Mouse (Mus musculus): ENCODE data around the gene Suco. TPM values are rescaled to one million over a fixed set of nuclear protein-coding genes. Genes with fewer than 3 reads are reported as not detected.

The Suco gene
- 15.1 and 19.5 TPM in 2 replicates for polyA plus RNA-seq (2015; fragmentation: Nextera tagmentation; extraction: Ambion mirVana)

- H3K9me3 ChIP-seq = no peaks in the 10 kb centered on the region
- H3K36me3 ChIP-seq = no peaks in the 10 kb centered on the region
- H3K4me2 ChIP-seq = peak within 1 kb of the TSS; percentile 95
- peak; percentile 99 for ATAC-seq (ENCODE audit: low FRiP score, low read depth)
- H3K27ac ChIP-seq (replicated peaks) = peak within 1 kb of the TSS; percentile 93
- no peaks in the 10 kb centered on the region for H3K27me3 ChIP-seq
- under 1% methylated on average over 69 of the region's 74 CpGs for WGBS
- peak within 1 kb of the TSS; percentile 68 for H3K9ac ChIP-seq
- peak within 1 kb of the TSS; percentile 72 for H3K4me3 ChIP-seq
- peaks cover 29% of the 10 kb centered on the region for H3K4me1 ChIP-seq (replicated peaks)
Observed at GRCm38 (mm10) chr1:161876553-161877447, at the start of gene Suco. TSS of gene Suco (minus strand) at chr1:161876682.

- ATAC-seq (ENCODE audit: low FRiP score, low read depth) = no peak
- H3K27me3 ChIP-seq = no peaks in the 10 kb centered on the region
- 87% methylated on average over 13 of the region's 13 CpGs for WGBS
- no peaks in the 10 kb centered on the region for H3K36me3 ChIP-seq
- no peak overlapping the region for H3K9ac ChIP-seq
- H3K4me2 ChIP-seq = no peak overlapping the region
- no peak overlapping the region for H3K27ac ChIP-seq (replicated peaks)
- H3K4me1 ChIP-seq (replicated peaks) = no peaks in the 10 kb centered on the region
- no peaks in the 10 kb centered on the region for H3K9me3 ChIP-seq
- no peak overlapping the region for H3K4me3 ChIP-seq
Observed at GRCm38 (mm10) chr1:161925281-161925805, 48.9 kb upstream of the Suco start.

- Histone ChIP-seq H3K9ac (no peak overlapping the region), H3K4me3 (no peak overlapping the region), H3K36me3 (no peaks in the 10 kb centered on the region), H3K27me3 (no peaks in the 10 kb centered on the region), H3K4me1 (replicated peaks) (no peaks in the 10 kb centered on the region), H3K9me3 (no peaks in the 10 kb centered on the region), H3K4me2 (no peak overlapping the region), H3K27ac (replicated peaks) (no peak overlapping the region)
- ATAC-seq (ENCODE audit: low FRiP score, low read depth) = no peak
- WGBS = 69% methylated on average over 3 of the region's 3 CpGs
Observed at GRCm38 (mm10) chr1:161924321-161924720, 47.8 kb upstream of the Suco start.

GRCm38 (mm10) chr1:161921928-161922327 is 45.4 kb upstream of the Suco start:
- Histone ChIP-seq H3K9ac (no peak overlapping the region), H3K4me1 (replicated peaks) (no peaks in the 10 kb centered on the region), H3K36me3 (no peaks in the 10 kb centered on the region), H3K9me3 (no peaks in the 10 kb centered on the region), H3K4me2 (no peak overlapping the region), H3K27ac (replicated peaks) (no peak overlapping the region), H3K4me3 (no peak overlapping the region), H3K27me3 (no peaks in the 10 kb centered on the region)
- WGBS = 80% methylated on average over 6 of the region's 6 CpGs
- no peak for ATAC-seq (ENCODE audit: low FRiP score, low read depth)

- H3K27ac ChIP-seq (replicated peaks) = no peak overlapping the region
- H3K9me3 ChIP-seq = no peaks in the 10 kb centered on the region
- no peaks in the 10 kb centered on the region for H3K4me1 ChIP-seq (replicated peaks)
- H3K4me2 ChIP-seq = no peak overlapping the region
- no peaks in the 10 kb centered on the region for H3K36me3 ChIP-seq
- ATAC-seq (ENCODE audit: low FRiP score, low read depth) = no peak
- no peak overlapping the region for H3K4me3 ChIP-seq
- no peaks in the 10 kb centered on the region for H3K27me3 ChIP-seq
- WGBS = 83% methylated on average over 9 of the region's 9 CpGs
- no peak overlapping the region for H3K9ac ChIP-seq
Observed at GRCm38 (mm10) chr1:161920475-161921454, 44.3 kb upstream of the Suco start.

- 89% methylated on average over 2 of the region's 2 CpGs for WGBS
- Histone ChIP-seq H3K27ac (replicated peaks) (no peak overlapping the region), H3K9ac (no peak overlapping the region), H3K4me1 (replicated peaks) (no peaks in the 10 kb centered on the region), H3K9me3 (no peaks in the 10 kb centered on the region), H3K4me2 (no peak overlapping the region), H3K27me3 (no peaks in the 10 kb centered on the region), H3K36me3 (no peaks in the 10 kb centered on the region), H3K4me3 (no peak overlapping the region)
- no peak for ATAC-seq (ENCODE audit: low FRiP score, low read depth)
Observed at GRCm38 (mm10) chr1:161919594-161919993, 43.1 kb upstream of the Suco start.

- Histone ChIP-seq H3K4me1 (replicated peaks) (no peaks in the 10 kb centered on the region), H3K9ac (no peak overlapping the region), H3K27me3 (no peaks in the 10 kb centered on the region), H3K27ac (replicated peaks) (no peak overlapping the region), H3K9me3 (no peaks in the 10 kb centered on the region), H3K36me3 (no peaks in the 10 kb centered on the region), H3K4me2 (no peak overlapping the region), H3K4me3 (no peak overlapping the region)
- ATAC-seq (ENCODE audit: low FRiP score, low read depth) = no peak
- 62% methylated on average over 7 of the region's 7 CpGs for WGBS
Observed at GRCm38 (mm10) chr1:161918682-161919372, 42.3 kb upstream of the Suco start.

GRCm38 (mm10) chr1:161917940-161918484 is 41.5 kb upstream of the Suco start:
- WGBS = 94% methylated on average over 3 of the region's 3 CpGs
- H3K27me3 ChIP-seq = no peaks in the 10 kb centered on the region
- H3K36me3 ChIP-seq = no peaks in the 10 kb centered on the region
- no peak for ATAC-seq (ENCODE audit: low FRiP score, low read depth)
- H3K4me3 ChIP-seq = no peak overlapping the region
- no peak overlapping the region for H3K4me2 ChIP-seq
- no peak overlapping the region for H3K27ac ChIP-seq (replicated peaks)
- no peaks in the 10 kb centered on the region for H3K4me1 ChIP-seq (replicated peaks)
- H3K9me3 ChIP-seq = no peaks in the 10 kb centered on the region
- H3K9ac ChIP-seq = no peak overlapping the region

- H3K9ac ChIP-seq = no peak overlapping the region
- H3K4me3 ChIP-seq = no peak overlapping the region
- H3K27ac ChIP-seq (replicated peaks) = no peak overlapping the region
- H3K4me2 ChIP-seq = no peak overlapping the region
- no peak for ATAC-seq (ENCODE audit: low FRiP score, low read depth)
- H3K36me3 ChIP-seq = no peaks in the 10 kb centered on the region
- no peaks in the 10 kb centered on the region for H3K9me3 ChIP-seq
- no peaks in the 10 kb centered on the region for H3K4me1 ChIP-seq (replicated peaks)
- H3K27me3 ChIP-seq = no peaks in the 10 kb centered on the region
- WGBS = 56% methylated on average over 3 of the region's 3 CpGs
Observed at GRCm38 (mm10) chr1:161916036-161916435, 39.6 kb upstream of the Suco start.

- no peak overlapping the region for H3K27ac ChIP-seq (replicated peaks)
- ATAC-seq (ENCODE audit: low FRiP score, low read depth) = no peak
- H3K9me3 ChIP-seq = no peaks in the 10 kb centered on the region
- no peaks in the 10 kb centered on the region for H3K36me3 ChIP-seq
- 80% methylated on average over 7 of the region's 7 CpGs for WGBS
- H3K27me3 ChIP-seq = no peaks in the 10 kb centered on the region
- H3K4me1 ChIP-seq (replicated peaks) = no peaks in the 10 kb centered on the region
- H3K4me3 ChIP-seq = no peak overlapping the region
- H3K9ac ChIP-seq = no peak overlapping the region
- no peak overlapping the region for H3K4me2 ChIP-seq
Observed at GRCm38 (mm10) chr1:161913648-161913984, 37.1 kb upstream of the Suco start.

- Histone ChIP-seq H3K9ac (no peak overlapping the region), H3K27ac (replicated peaks) (no peak overlapping the region), H3K4me1 (replicated peaks) (no peaks in the 10 kb centered on the region), H3K36me3 (no peaks in the 10 kb centered on the region), H3K4me2 (no peak overlapping the region), H3K9me3 (no peaks in the 10 kb centered on the region), H3K4me3 (no peak overlapping the region), H3K27me3 (no peaks in the 10 kb centered on the region)
- WGBS = 86% methylated on average over 4 of the region's 4 CpGs
- ATAC-seq (ENCODE audit: low FRiP score, low read depth) = no peak
Observed at GRCm38 (mm10) chr1:161912940-161913647, 36.6 kb upstream of the Suco start.

All from hindbrain, embryonic 15.5 days (tissue).